Mouse (Mus musculus) midbrain, embryonic 14.5 days (tissue): ENCODE results near the gene Dnph1. TPM values are rescaled to one million over a fixed set of nuclear protein-coding genes. Genes with fewer than 3 reads are reported as not detected.

ENCODE experiments used
- ATAC-seq: fragments of 200-750 bp; cut with Nextera tagmentation; 2 replicates; pipeline ENCODE4 v1.8.0; 2017; ENCODE audit warnings: moderate number of reproducible peaks, moderate library complexity; ENCODE audit not compliant: low FRiP score, low TSS enrichment
- DNase-seq: peaks from one replicate; pipeline ENCODE4 v3.0.0-alpha.2; 2015
- H3K27ac ChIP-seq: fragments of 300-500 bp; sonication (generic); replicated peaks from 2 replicates; pipeline ENCODE4 v1.5.1; 2014; ENCODE audit warnings: mild to moderate bottlenecking, low read depth, low read length, moderate library complexity
- H3K27me3 ChIP-seq: fragments of 300-500 bp; sonication (generic); 2 replicates; pipeline ENCODE4 v1.6.1; 2014; ENCODE audit warnings: low read length, control low read depth, mixed read lengths; ENCODE audit not compliant: control insufficient read depth, insufficient read depth
- H3K36me3 ChIP-seq: fragments of 300-500 bp; sonication (generic); 2 replicates; pipeline ENCODE4 v1.6.1; 2014; ENCODE audit warnings: low read length, control low read depth; ENCODE audit not compliant: control insufficient read depth, insufficient read depth
- H3K4me1 ChIP-seq: fragments of 300-500 bp; sonication (generic); 2 replicates; pipeline ENCODE4 v1.6.1; 2014; ENCODE audit warnings: mild to moderate bottlenecking, antibody characterized with exemption, low read length, control low read depth; ENCODE audit not compliant: control insufficient read depth, insufficient read depth
- H3K4me2 ChIP-seq: fragments of 300-500 bp; sonication (generic); 2 replicates; pipeline ENCODE4 v1.6.1; 2014; ENCODE audit warnings: mild to moderate bottlenecking, low read length, moderate library complexity
- H3K4me3 ChIP-seq: fragments of 300-500 bp; sonication (generic); replicated peaks from 2 replicates; pipeline ENCODE4 v1.5.1; 2014; ENCODE audit warnings: low read depth, low read length
- H3K9ac ChIP-seq: fragments of 300-500 bp; sonication (generic); replicated peaks from 2 replicates; pipeline ENCODE4 v1.6.1; 2014; ENCODE audit warnings: mild to moderate bottlenecking, low read length, moderate library complexity
- H3K9me3 ChIP-seq: fragments of 300-500 bp; sonication (generic); 2 replicates; pipeline ENCODE4 v1.6.1; 2016; ENCODE audit warnings: low read length, control low read depth, mixed read lengths; ENCODE audit not compliant: control insufficient read depth
- WGBS: fragments of 180-500 bp; shearing (Covaris S2); extraction: QIAGEN DNeasy Blood & Tissue Kit; methylation state at CpG from one replicate; pipeline ENCODE4 v1.1.7; 2014; 5-methylcytosine and 5-hydroxymethylcytosine counted together
- polyA plus RNA-seq: library from polyadenylated mRNA; unstranded; fragments of >200 nt; fragmentation: Nextera tagmentation; extraction: Ambion mirVana; gene quantifications from 2 replicates; pipeline ENCODE4 v1.2.1, GENCODE M21; 2014

Dnph1 gene
- polyA plus RNA-seq, 1 experiment from 2014 or later = 20.4 TPM

DNA sequence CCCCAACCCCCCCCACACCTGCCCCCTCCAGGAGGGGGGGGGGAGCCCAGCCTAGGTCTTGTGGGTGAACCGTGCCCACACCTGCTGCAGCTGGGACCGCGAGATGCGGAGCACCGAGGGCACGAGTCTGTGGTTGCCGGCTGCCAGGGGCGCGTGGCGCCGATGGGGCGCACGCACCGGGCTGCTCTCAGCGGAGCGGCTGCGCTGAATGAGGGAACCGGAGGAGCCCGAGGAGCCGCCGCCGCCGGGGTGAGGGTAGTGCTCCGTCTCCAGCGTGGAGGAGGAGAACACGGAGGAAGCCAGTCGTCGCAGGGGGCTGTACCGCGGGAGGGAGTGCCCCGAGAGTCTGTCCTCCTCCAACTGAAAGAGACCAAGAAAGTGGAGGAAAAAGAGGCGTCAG lies 35.8 kb upstream of the Dnph1 start:
- no peaks in the 10 kb centered on the region for H3K27me3 ChIP-seq
- H3K4me1 ChIP-seq = peaks cover 7% of the 10 kb centered on the region
- H3K4me3 ChIP-seq = no peak overlapping the region
- peaks cover 58% of the 10 kb centered on the region for H3K36me3 ChIP-seq
- WGBS = 5% methylated on average over 32 of the region's 32 CpGs
- peak overlapping the region; percentile 10; the same call in 1 of the 2 replicates for H3K4me2 ChIP-seq
- H3K9ac ChIP-seq = no peak overlapping the region
- H3K9me3 ChIP-seq = no peaks in the 10 kb centered on the region
- DNase-seq (no peak), ATAC-seq (no peak)
- H3K27ac ChIP-seq = no peak overlapping the region

DNA sequence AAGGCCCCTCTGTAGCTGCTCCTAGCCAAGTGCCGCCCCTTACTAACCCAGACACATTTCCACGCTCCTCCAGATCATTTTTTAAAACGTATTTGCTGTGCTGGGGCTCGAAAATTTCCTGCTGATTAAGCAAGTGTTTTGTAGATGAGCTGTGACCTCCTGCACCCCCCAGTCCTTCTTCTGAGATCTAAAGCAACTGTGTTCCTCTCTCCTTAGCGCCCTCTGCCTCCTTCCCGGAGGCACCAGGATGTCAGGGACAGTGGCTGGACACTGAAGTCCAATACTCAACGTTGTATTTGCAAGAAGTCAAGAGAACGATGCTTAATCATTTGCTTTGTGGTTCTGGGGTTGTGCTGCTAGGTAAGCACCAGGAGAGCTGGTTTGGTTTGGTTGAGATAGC lies 35.2 kb upstream of the Dnph1 start:
- WGBS = 21% methylated on average over 8 of the region's 8 CpGs
- Histone ChIP-seq H3K4me1 (peaks cover under 1% of the 10 kb centered on the region), H3K36me3 (peaks cover 65% of the 10 kb centered on the region), H3K27me3 (no peaks in the 10 kb centered on the region), H3K27ac (no peak overlapping the region), H3K9ac (no peak overlapping the region; the same call in 1 of the 2 replicates), H3K4me2 (no peak overlapping the region), H3K4me3 (no peak overlapping the region), H3K9me3 (no peaks in the 10 kb centered on the region)
- DNase-seq = peak; percentile 24
- no peak for ATAC-seq

DNA sequence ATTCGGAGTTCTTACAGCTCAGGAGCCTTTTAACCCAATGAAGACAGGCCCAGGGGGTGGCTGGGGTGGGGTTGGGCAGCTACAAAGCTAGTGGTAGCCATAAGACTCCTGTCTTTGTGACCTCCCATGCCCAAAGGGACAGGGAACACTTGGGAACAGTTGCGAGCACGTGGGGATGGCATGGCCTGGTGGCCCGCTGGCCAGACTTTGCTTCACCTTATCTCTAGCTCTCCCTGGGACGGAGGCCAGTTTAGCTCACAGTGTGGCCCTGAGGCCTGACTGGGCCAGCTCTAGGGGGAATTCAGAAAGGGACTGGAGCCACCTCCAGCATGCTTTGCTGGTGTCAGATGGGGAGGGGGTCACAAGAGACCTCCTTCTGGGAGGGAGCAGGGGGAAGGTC lies 34.3 kb upstream of the Dnph1 start:
- DNase-seq (no peak), ATAC-seq (no peak)
- peaks cover 73% of the 10 kb centered on the region for H3K36me3 ChIP-seq
- H3K27me3 ChIP-seq = no peaks in the 10 kb centered on the region
- no peak overlapping the region for H3K4me2 ChIP-seq
- H3K27ac ChIP-seq = no peak overlapping the region
- WGBS = 84% methylated on average over 5 of the region's 5 CpGs
- no peak overlapping the region for H3K4me3 ChIP-seq
- H3K9ac ChIP-seq = no peak overlapping the region
- no peaks in the 10 kb centered on the region; the same call in 1 of the 2 replicates for H3K4me1 ChIP-seq
- no peaks in the 10 kb centered on the region for H3K9me3 ChIP-seq

DNA sequence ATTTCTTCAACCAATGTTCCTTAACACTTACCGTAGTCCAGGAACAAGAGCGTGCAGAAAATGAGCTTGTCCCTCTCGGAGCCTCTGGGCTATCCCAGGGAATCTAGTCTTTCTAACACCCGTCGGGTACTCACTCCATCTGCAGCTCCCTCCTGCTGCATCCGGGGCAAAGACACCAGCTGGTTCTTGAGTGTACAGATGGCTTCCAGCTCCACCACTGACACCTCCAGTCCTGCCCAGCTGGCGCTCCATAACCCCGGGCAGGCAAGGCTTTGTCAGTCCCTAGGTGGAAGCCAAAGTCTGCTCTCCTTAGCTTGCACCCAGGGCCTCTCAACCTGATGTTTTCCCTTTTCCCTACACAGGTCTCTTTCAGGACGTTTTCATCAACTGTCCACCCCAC lies 28.7 kb upstream of the Dnph1 start:
- H3K9ac ChIP-seq = no peak overlapping the region
- H3K4me2 ChIP-seq = no peak overlapping the region
- peaks cover 94% of the 10 kb centered on the region for H3K36me3 ChIP-seq
- DNase-seq (no peak), ATAC-seq (no peak)
- no peak overlapping the region for H3K4me3 ChIP-seq
- no peaks in the 10 kb centered on the region; the same call in 1 of the 2 replicates for H3K4me1 ChIP-seq
- no peaks in the 10 kb centered on the region for H3K27me3 ChIP-seq
- no peaks in the 10 kb centered on the region for H3K9me3 ChIP-seq
- H3K27ac ChIP-seq = no peak overlapping the region
- 66% methylated on average over 9 of the region's 9 CpGs for WGBS

DNA sequence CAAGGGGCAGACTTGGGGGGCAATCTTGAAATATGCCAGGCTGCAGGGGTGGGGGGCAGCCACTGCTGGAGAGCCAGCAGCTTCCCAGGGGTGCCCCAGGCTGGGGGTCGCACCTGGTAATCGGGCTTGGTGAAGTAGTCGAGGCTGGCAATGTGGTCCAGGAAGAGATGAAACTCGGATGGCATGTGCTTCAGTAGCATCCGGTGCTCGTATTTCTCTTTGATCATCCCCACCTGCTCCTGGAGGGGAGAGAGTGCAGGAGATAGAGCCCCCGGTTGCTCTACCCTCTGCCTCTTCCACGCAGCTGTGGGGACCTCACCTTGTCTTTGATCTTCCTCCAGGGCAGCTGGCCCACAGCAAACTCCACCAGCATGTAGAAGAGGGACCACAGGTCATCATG lies 19.9 kb upstream of the Dnph1 start:
- no peak overlapping the region for H3K27ac ChIP-seq
- no peak overlapping the region for H3K9ac ChIP-seq
- DNase-seq (no peak), ATAC-seq (no peak)
- H3K4me3 ChIP-seq = no peak overlapping the region
- 91% methylated on average over 8 of the region's 8 CpGs for WGBS
- peaks cover 92% of the 10 kb centered on the region for H3K36me3 ChIP-seq
- no peaks in the 10 kb centered on the region for H3K4me1 ChIP-seq
- no peaks in the 10 kb centered on the region for H3K27me3 ChIP-seq
- H3K4me2 ChIP-seq = no peak overlapping the region
- H3K9me3 ChIP-seq = no peaks in the 10 kb centered on the region

DNA sequence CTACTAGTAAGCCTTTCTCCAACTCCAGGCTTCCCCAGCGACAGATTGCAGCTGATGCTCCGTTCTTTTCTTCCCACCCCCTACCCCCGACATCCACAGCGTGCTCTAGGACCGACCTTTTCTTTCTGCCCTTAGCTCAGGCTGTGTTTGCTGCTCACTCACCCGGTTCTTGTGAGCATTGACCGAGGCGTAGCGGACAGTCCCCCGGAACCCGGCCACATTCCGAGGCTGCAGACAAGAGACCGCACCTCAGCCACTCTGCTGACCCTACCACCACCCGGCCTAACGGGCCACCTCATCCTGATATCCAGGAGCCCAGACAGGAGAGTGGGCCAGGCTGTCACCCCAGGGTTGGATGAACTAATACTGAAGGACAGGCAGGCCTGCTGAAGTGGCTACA lies 19.2 kb upstream of the Dnph1 start:
- Histone ChIP-seq H3K4me3 (no peak overlapping the region), H3K9me3 (no peaks in the 10 kb centered on the region), H3K4me2 (no peak overlapping the region), H3K36me3 (peaks cover 85% of the 10 kb centered on the region), H3K27me3 (no peaks in the 10 kb centered on the region), H3K27ac (no peak overlapping the region), H3K4me1 (no peaks in the 10 kb centered on the region), H3K9ac (no peak overlapping the region)
- ATAC-seq = no peak
- no peak for DNase-seq
- WGBS = 78% methylated on average over 15 of the region's 15 CpGs

DNA sequence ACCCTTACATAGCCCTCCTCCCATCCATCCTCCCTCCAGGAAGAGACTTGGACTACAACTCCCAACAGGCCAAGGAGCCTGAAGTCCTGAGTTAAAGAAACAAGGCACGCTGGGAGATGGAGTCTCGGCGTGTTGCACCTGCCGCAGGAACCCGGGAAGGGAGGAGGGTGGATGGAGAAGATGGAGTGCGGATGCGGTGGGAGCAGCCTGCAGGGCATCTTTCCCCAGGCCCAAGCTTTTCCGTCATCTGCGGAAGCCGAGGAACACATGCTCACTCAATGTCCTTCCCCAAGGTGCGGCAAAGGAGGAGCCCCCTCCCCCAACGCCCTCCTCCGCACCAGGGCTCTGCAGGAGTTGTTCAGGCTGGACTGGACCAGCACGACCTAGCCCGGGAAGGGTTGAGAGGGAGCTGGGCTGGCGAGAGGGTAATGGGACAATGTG lies 12.9 kb upstream of the Dnph1 start:
- Histone ChIP-seq H3K27ac (peak overlapping the region; percentile 37; the same call in 1 of the 2 replicates), H3K4me3 (peak overlapping the region; percentile 32), H3K36me3 (peaks cover 35% of the 10 kb centered on the region), H3K4me2 (peak overlapping the region; percentile 67), H3K27me3 (peaks cover 4% of the 10 kb centered on the region; the same call in 1 of the 2 replicates), H3K9me3 (no peaks in the 10 kb centered on the region), H3K4me1 (peaks cover 39% of the 10 kb centered on the region), H3K9ac (peak overlapping the region; percentile 50)
- 4% methylated on average over 16 of the region's 16 CpGs for WGBS
- peak; percentile 81 for DNase-seq
- ATAC-seq = peak; percentile 25; the same call in 1 of the 2 replicates

DNA sequence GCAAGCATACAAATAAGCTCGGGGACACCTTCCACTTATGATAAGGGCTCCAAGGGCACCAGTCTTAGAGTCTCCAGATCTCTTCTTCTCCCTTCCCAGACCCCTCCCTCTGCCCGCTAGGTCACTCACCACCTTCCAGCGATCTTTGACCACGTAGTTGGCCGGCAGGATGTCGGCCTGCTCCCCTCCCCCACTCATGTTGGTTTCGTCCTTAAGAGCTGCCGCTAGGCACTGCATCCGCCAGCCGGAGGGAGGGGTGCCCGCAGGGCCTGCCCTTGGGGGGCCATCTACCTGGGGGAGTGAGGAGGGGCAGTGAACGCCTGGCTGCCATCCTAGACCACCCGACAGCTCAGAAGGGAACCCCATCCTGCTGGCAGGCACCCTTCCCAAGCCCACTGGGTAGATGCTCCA lies 12.5 kb upstream of the Dnph1 start:
- H3K36me3 ChIP-seq = peaks cover 30% of the 10 kb centered on the region
- H3K9me3 ChIP-seq = no peaks in the 10 kb centered on the region
- ATAC-seq (no peak), DNase-seq (peak; percentile 40)
- H3K27ac ChIP-seq = peak overlapping the region; percentile 37; the same call in 1 of the 2 replicates
- WGBS = 3% methylated on average over 13 of the region's 13 CpGs
- peak overlapping the region; percentile 67 for H3K4me2 ChIP-seq
- H3K27me3 ChIP-seq = peaks cover 7% of the 10 kb centered on the region; the same call in 1 of the 2 replicates
- H3K9ac ChIP-seq = peak overlapping the region; percentile 50
- H3K4me1 ChIP-seq = peaks cover 39% of the 10 kb centered on the region
- H3K4me3 ChIP-seq = peak overlapping the region; percentile 32

DNA sequence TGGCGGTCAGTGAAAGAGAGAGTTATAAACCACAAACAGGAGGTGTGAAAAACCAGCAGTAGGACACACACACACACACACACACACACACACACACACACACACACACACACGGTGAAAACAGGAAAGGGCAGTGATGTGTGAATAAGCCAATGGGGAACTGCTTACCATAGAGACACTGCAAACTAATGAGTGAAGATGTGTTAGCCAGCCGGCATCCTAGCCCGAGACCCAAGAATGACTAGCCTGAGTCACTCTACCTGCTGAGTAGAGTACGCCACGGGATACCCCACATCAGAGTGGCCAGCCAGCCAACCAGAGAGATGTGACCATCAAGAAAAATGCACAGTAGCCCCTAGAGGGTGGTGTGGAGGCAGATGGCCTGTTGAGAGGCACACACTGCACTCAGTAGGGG lies 12.0 kb upstream of the Dnph1 start:
- 7% methylated on average over 6 of the region's 6 CpGs for WGBS
- peaks cover 39% of the 10 kb centered on the region for H3K4me1 ChIP-seq
- peak overlapping the region; percentile 50; the same call in 1 of the 2 replicates for H3K9ac ChIP-seq
- no peak for ATAC-seq
- DNase-seq = no peak
- H3K4me3 ChIP-seq = peak overlapping the region; percentile 32
- peak overlapping the region; percentile 67 for H3K4me2 ChIP-seq
- peaks cover 26% of the 10 kb centered on the region for H3K36me3 ChIP-seq
- H3K27me3 ChIP-seq = peaks cover 7% of the 10 kb centered on the region; the same call in 1 of the 2 replicates
- H3K9me3 ChIP-seq = no peaks in the 10 kb centered on the region
- H3K27ac ChIP-seq = peak overlapping the region; percentile 37; the same call in 1 of the 2 replicates
